Mouse (Mus musculus): ENCODE data around the gene Naa35. TPM values are rescaled to one million over a fixed set of nuclear protein-coding genes. Genes with fewer than 3 reads are reported as not detected.

Gene Naa35
- polyA plus RNA-seq, 1 experiment = 0.51 TPM

DNA sequence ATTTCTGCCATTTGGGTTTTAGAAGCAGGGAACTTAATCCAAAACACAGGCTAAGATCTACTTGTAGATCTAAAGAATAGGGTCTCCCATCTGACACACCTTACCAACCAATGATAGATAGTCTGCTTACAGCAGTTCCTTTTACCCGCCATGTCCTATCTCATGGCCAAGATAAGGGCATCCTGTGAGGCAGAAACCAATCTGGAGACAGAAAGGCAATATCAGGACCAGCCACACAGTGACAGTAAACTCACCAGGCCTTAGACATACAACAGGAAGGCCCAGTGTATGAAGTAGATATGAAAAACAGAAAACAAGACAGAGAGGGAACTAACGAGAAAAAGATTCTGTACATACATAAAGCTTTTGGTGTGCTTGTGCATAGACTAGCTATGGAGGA lies 57.8 kb downstream of the Naa35 start:
- TF ChIP-seq TAL1 (IDR thresholded peaks at IDR 0.05; ENCODE audit: low read length) (0 out of 3 replicates have a peak, but pooled peaks have one; percentile 29), GATA1 (IDR thresholded peaks at IDR 0.05; ENCODE audit: low read length) (peak; percentile 60)
- H3K36me3 ChIP-seq (ENCODE audit: control insufficient read depth) = peaks cover 85% of the 10 kb centered on the region
- no peak overlapping the region for H3K4me3 ChIP-seq (replicated peaks)
- H3K4me1 ChIP-seq (ENCODE audit: control insufficient read depth) = peaks cover 57% of the 10 kb centered on the region
- no peaks in the 10 kb centered on the region for H3K27me3 ChIP-seq (ENCODE audit: control insufficient read depth)
- no peaks in the 10 kb centered on the region for H3K9me3 ChIP-seq (ENCODE audit: control insufficient read depth, low read length)

DNA sequence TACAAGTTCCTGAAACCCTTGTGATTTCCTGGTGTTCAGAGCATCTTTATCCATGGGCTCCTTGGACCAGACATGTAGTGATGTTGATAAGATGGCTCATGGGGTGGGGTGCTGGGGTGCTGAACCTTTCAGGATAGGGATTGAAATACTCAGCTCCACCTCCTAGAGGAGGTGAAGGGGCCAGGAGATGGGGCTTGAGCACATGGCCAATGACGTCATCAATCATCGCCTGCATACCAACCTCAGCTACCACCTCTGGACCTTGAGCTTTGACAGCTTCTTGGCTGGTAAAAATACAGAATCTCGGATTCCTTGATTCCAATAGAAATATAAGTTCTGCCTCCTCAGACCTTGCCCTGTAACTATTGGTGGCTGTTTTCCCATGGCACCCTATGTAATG lies 60.4 kb downstream of the Naa35 start:
- Histone ChIP-seq H3K27me3 (ENCODE audit: control insufficient read depth) (no peaks in the 10 kb centered on the region), H3K36me3 (ENCODE audit: control insufficient read depth) (peaks cover 86% of the 10 kb centered on the region), H3K4me3 (replicated peaks) (no peak overlapping the region), H3K4me1 (ENCODE audit: control insufficient read depth) (peaks cover 38% of the 10 kb centered on the region), H3K9me3 (ENCODE audit: control insufficient read depth, low read length) (no peaks in the 10 kb centered on the region)
- no peak for TF ChIP-seq GATA1 (IDR thresholded peaks at IDR 0.05; ENCODE audit: low read length)
- no peak for TF ChIP-seq TAL1 (IDR thresholded peaks at IDR 0.05; ENCODE audit: low read length)

DNA sequence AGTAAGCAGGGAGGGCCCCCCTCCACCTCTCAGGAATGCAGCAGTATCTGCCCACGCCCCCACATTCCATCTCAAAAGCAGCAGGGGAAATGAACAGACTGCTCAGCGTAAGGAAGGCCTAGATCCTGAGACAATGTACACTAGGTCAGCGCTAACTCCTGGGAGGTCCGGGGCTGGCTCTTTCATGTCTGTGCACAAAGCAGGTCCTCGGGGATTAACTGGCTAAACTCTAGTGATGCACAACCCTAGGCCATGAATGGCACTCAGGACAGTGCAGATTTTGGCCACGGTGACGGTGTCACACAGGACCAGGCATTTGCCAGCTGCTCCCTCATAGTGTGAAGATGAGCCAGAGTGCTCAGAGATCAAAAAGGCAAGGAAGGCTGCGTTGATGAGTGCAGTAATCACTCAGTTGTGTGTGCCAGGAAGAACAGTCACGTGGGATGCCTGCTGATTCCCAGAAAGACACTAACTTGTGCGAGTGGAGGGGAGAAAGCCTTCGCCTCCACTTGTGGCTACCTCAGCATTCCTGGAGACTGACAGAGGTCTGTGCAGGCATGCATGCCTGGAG lies 61.7 kb downstream of the Naa35 start:
- Histone ChIP-seq H3K4me1 (ENCODE audit: control insufficient read depth) (peaks cover 28% of the 10 kb centered on the region), H3K4me3 (replicated peaks) (no peak overlapping the region), H3K36me3 (ENCODE audit: control insufficient read depth) (peaks cover 85% of the 10 kb centered on the region), H3K27me3 (ENCODE audit: control insufficient read depth) (no peaks in the 10 kb centered on the region), H3K9me3 (ENCODE audit: control insufficient read depth, low read length) (no peaks in the 10 kb centered on the region)
- TF ChIP-seq GATA1 (IDR thresholded peaks at IDR 0.05; ENCODE audit: low read length) (no peak), TAL1 (IDR thresholded peaks at IDR 0.05; ENCODE audit: low read length) (no peak)

DNA sequence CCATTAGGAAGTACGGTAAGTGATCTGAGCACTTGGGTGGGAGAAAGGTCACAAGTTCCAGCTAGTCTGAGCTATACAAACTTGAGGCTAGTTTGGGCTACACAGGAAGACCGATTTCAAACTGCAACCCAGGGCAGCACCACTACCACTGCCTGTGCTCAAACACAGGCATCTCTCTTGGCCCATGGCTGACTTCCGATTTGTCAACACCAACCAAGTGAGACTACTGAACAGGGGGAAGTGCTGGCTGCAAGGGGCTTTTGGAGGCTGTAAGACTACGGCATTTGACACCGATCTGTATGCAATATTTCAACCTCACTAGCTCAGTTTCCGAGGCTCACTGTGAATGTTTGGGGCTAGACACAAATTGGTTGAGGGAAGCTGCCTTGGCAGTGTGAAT lies 62.4 kb downstream of the Naa35 start:
- TF ChIP-seq GATA1 (IDR thresholded peaks at IDR 0.05; ENCODE audit: low read length) = no peak
- no peak for TF ChIP-seq TAL1 (IDR thresholded peaks at IDR 0.05; ENCODE audit: low read length)
- Histone ChIP-seq H3K9me3 (ENCODE audit: control insufficient read depth, low read length) (no peaks in the 10 kb centered on the region), H3K36me3 (ENCODE audit: control insufficient read depth) (peaks cover 85% of the 10 kb centered on the region)

DNA sequence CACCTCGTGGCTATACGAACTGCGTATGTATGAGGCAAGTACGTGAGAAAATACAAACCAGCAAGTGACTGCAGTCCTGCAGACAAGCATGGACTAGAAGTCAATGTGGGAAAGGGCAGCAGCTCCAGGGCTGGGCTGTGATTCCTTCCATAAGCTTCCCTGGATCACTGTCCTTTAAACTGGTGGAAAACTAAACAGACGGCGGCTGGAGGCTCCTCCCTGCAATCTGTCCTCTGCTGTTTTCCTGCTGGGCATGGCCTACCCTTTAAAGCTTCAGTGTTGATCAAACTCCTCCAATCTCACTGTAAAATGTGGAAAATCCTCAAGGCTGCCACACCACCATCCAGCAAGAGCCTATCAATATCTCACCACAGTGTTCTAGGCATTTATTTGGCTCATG lies 63.5 kb downstream of the Naa35 start:
- Histone ChIP-seq H3K4me3 (replicated peaks) (no peak overlapping the region), H3K36me3 (ENCODE audit: control insufficient read depth) (peaks cover 87% of the 10 kb centered on the region), H3K27me3 (ENCODE audit: control insufficient read depth) (no peaks in the 10 kb centered on the region), H3K9me3 (ENCODE audit: control insufficient read depth, low read length) (no peaks in the 10 kb centered on the region), H3K4me1 (ENCODE audit: control insufficient read depth) (peaks cover 14% of the 10 kb centered on the region)
- TF ChIP-seq GATA1 (IDR thresholded peaks at IDR 0.05; ENCODE audit: low read length) = no peak
- no peak for TF ChIP-seq TAL1 (IDR thresholded peaks at IDR 0.05; ENCODE audit: low read length)

More for the DNA sequence above, 62.4 kb downstream of the Naa35 start:
- H3K27me3 ChIP-seq (ENCODE audit: control insufficient read depth) = no peaks in the 10 kb centered on the region
- H3K4me1 ChIP-seq (ENCODE audit: control insufficient read depth) = peaks cover 23% of the 10 kb centered on the region
- no peak overlapping the region for H3K4me3 ChIP-seq (replicated peaks)

DNA sequence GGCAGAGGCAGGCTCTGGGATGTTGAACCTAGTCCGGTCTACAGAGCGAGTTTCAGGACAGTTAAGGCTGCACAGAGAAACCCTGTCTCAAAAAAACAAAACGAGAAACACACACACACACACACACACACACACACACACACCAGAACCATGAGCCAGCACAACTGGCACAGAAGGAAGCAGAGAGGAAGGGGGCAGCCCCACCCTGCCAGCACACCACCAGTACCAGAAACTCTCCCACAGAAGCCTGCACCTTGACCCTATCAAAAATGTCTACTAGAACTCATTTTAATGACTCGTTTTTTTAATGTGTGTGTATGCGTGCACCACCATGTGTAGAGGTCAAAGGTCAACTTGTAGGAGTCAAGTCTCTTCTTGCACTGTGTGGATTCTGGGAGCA lies 64.7 kb downstream of the Naa35 start:
- peaks cover 14% of the 10 kb centered on the region for H3K4me1 ChIP-seq (ENCODE audit: control insufficient read depth)
- no peak overlapping the region for H3K4me3 ChIP-seq (replicated peaks)
- no peak for TF ChIP-seq TAL1 (IDR thresholded peaks at IDR 0.05; ENCODE audit: low read length)
- no peak for TF ChIP-seq GATA1 (IDR thresholded peaks at IDR 0.05; ENCODE audit: low read length)
- no peaks in the 10 kb centered on the region for H3K27me3 ChIP-seq (ENCODE audit: control insufficient read depth)
- H3K9me3 ChIP-seq (ENCODE audit: control insufficient read depth, low read length) = no peaks in the 10 kb centered on the region
- H3K36me3 ChIP-seq (ENCODE audit: control insufficient read depth) = peaks cover 96% of the 10 kb centered on the region

DNA sequence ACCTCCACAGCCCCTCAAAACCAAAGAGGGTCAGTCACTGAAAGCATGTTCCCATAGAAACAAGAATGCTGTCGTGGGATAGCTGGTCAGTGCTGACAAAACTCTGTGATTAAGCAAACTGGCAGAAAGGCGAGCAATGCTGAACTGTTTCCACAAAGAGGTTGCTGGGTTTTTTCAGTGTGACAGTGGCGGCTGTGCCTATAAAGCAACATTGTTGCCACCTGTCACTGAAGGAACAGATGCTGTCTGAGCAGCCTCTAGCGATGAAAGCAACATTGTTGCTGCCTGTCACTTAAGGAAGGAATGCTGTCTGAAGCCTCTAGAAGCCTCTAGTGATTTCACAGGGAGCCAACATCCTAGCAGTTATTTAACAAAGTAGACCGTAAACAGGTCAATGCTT lies 67.6 kb downstream of the Naa35 start:
- Histone ChIP-seq H3K4me1 (ENCODE audit: control insufficient read depth) (peaks cover 11% of the 10 kb centered on the region), H3K27me3 (ENCODE audit: control insufficient read depth) (no peaks in the 10 kb centered on the region), H3K4me3 (replicated peaks) (no peak overlapping the region), H3K9me3 (ENCODE audit: control insufficient read depth, low read length) (no peaks in the 10 kb centered on the region), H3K36me3 (ENCODE audit: control insufficient read depth) (peaks cover 93% of the 10 kb centered on the region)
- no peak for TF ChIP-seq TAL1 (IDR thresholded peaks at IDR 0.05; ENCODE audit: low read length)
- TF ChIP-seq GATA1 (IDR thresholded peaks at IDR 0.05; ENCODE audit: low read length) = no peak

DNA sequence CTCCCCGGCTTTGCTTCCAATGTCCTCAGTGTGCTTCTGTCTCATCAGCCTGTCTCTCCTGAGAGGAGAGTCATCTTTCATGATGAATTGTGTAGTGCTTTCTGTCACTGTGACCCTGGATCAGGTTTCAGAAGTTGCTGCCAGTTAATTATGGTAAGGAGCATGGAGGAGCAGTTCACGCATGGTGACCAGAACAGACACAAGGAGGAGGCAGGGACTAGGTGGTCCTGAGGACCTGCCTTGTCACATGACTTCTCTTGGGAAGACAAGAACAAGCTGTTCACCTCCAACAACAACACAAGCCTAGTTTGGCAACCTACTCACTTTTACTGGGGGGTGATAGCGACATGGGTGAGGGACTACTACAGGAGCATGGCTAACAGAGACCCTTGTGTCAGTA lies 68.1 kb downstream of the Naa35 start:
- TF ChIP-seq TAL1 (IDR thresholded peaks at IDR 0.05; ENCODE audit: low read length) (no peak), GATA1 (IDR thresholded peaks at IDR 0.05; ENCODE audit: low read length) (no peak)
- H3K9me3 ChIP-seq (ENCODE audit: control insufficient read depth, low read length) = no peaks in the 10 kb centered on the region
- H3K27me3 ChIP-seq (ENCODE audit: control insufficient read depth) = no peaks in the 10 kb centered on the region
- no peak overlapping the region for H3K4me3 ChIP-seq (replicated peaks)
- peaks cover 93% of the 10 kb centered on the region for H3K36me3 ChIP-seq (ENCODE audit: control insufficient read depth)
- peaks cover 13% of the 10 kb centered on the region for H3K4me1 ChIP-seq (ENCODE audit: control insufficient read depth)

DNA sequence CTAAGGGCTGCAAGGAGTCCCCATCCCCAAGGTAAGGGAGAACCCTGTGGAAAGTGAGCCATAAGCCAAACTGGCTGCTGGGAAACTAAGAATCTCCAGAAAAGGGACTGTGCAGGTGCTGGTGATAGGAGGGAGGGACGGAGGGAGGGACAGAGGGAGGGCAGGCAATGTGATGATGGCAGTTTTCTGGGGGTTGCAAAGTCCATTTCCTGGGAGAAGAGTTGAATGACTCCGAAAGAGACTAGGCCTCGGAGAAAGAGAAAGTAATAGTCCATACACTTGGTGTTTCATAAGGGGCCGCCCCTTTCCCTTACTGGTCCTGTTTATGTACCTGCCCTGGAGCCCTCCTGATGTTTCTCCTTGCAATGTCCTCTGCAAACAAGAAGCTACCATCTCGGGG lies 69.4 kb downstream of the Naa35 start:
- no peak for TF ChIP-seq TAL1 (IDR thresholded peaks at IDR 0.05; ENCODE audit: low read length)
- no peak for TF ChIP-seq GATA1 (IDR thresholded peaks at IDR 0.05; ENCODE audit: low read length)
- Histone ChIP-seq H3K27me3 (ENCODE audit: control insufficient read depth) (no peaks in the 10 kb centered on the region), H3K9me3 (ENCODE audit: control insufficient read depth, low read length) (no peaks in the 10 kb centered on the region), H3K4me3 (replicated peaks) (no peak overlapping the region), H3K36me3 (ENCODE audit: control insufficient read depth) (peaks cover 93% of the 10 kb centered on the region), H3K4me1 (ENCODE audit: control insufficient read depth) (peaks cover 13% of the 10 kb centered on the region)
